Mouse (Mus musculus): Measurements from ENCODE around the gene Znrf1.

- TF ChIP-seq POLR2A (IDR thresholded peaks at IDR 0.05; ENCODE audit: borderline replicate concordance, extremely low read depth, low read depth, low read length): no peak
- no peak for TF ChIP-seq CTCF (IDR thresholded peaks at IDR 0.05; ENCODE audit: insufficient read depth, low read length)
These were observed 71.1 kb downstream of the Znrf1 start for GRCm38 (mm10) chr8:111606961-111607360.
